In genomic region chr8:45874945-45875626, GRCm38 (mm10) we compare ENCODE assay signal across 8 mouse cellular contexts. TPM values are rescaled to one million over a fixed set of nuclear protein-coding genes. Genes with fewer than 3 reads are reported as not detected.
DNase-seq lines count a peak whose midpoint lies in the region; ATAC-seq and TF ChIP-seq lines count a peak whose summit lies in the region.

No protein-coding gene starts in this region.

- no peak overlapping the region for H3K4me3 ChIP-seq in liver, embryonic 11.5 days (ENCODE audit: low read depth, low read length)
- no peak overlapping the region for H3K4me3 ChIP-seq in forebrain, embryonic 10.5 days
- no peak overlapping the region for H3K4me3 ChIP-seq in heart, embryonic 11.5 days (ENCODE audit: low read depth, low read length)
- no peak overlapping the region for H3K4me3 ChIP-seq in midbrain, embryonic 16.5 days (ENCODE audit: low read depth, low read length)
- H3K4me3 ChIP-seq in testis, adult 2 months (ENCODE audit: control insufficient read depth, low read depth, low read length): no peak overlapping the region

- no peak for TF ChIP-seq POLR2A in testis, adult 2 months (IDR thresholded peaks at IDR 0.05; ENCODE audit: control insufficient read depth, low read depth, low read length)

- no peak overlapping the region for H3K27ac ChIP-seq in liver, embryonic 11.5 days (ENCODE audit: low read depth, low read length)
- H3K27ac ChIP-seq in forebrain, embryonic 10.5 days: peak overlapping the region; percentile 83
- H3K27ac ChIP-seq in heart, embryonic 11.5 days (ENCODE audit: low read depth, low read length): peak overlapping the region; percentile 54
- H3K27ac ChIP-seq in midbrain, embryonic 16.5 days (ENCODE audit: low read length): peak overlapping the region; percentile 25
- peak overlapping the region; percentile 43 for H3K27ac ChIP-seq in testis, adult 2 months (ENCODE audit: control insufficient read depth, insufficient read depth, low read depth, low read length)

- no peaks in the 10 kb centered on the region for H3K9me3 ChIP-seq in liver, embryonic 11.5 days (ENCODE audit: control insufficient read depth, low read length)
- peaks cover 3% of the 10 kb centered on the region; the same call in 1 of the 2 replicates for H3K9me3 ChIP-seq in forebrain, embryonic 10.5 days
- H3K9me3 ChIP-seq in heart, embryonic 11.5 days (replicated peaks; ENCODE audit: control insufficient read depth, low read length): 0 out of 2 replicates have a peak, but pooled peaks cover 2% of the 10 kb centered on the region
- H3K9me3 ChIP-seq in midbrain, embryonic 16.5 days (replicated peaks; ENCODE audit: control insufficient read depth, low read length, poor library complexity, severe bottlenecking): no peaks in the 10 kb centered on the region; the same call in 1 of the 2 replicates

- no peak for TF ChIP-seq CTCF in testis, adult 2 months (IDR thresholded peaks at IDR 0.05; ENCODE audit: control insufficient read depth, insufficient read depth, insufficient replicate concordance, low read depth, low read length)

- no peaks in the 10 kb centered on the region for H3K36me3 ChIP-seq in liver, embryonic 11.5 days (ENCODE audit: control insufficient read depth, insufficient read depth, low read length)
- no peaks in the 10 kb centered on the region for H3K36me3 ChIP-seq in forebrain, embryonic 10.5 days (replicated peaks)
- H3K36me3 ChIP-seq in heart, embryonic 11.5 days (ENCODE audit: control insufficient read depth, insufficient read depth, low read length): no peaks in the 10 kb centered on the region
- no peaks in the 10 kb centered on the region for H3K36me3 ChIP-seq in midbrain, embryonic 16.5 days (ENCODE audit: control insufficient read depth, insufficient read depth, low read length)
- no peaks in the 10 kb centered on the region for H3K36me3 ChIP-seq in testis, adult 2 months (ENCODE audit: control insufficient read depth, insufficient read depth, low read length)

- peak; percentile 39 for DNase-seq in liver
- DNase-seq in liver, embryonic 11.5 days (ENCODE audit: low spot score): no peak
- DNase-seq in forebrain, embryonic 10.5 days (ENCODE audit: extremely low spot score, low spot score): peak; percentile 54
- peak; percentile 87 for DNase-seq in kidney, adult 9 months
- peak; percentile 90 for DNase-seq in left cerebral cortex, postnatal 4 days

- ATAC-seq in liver, embryonic 11.5 days (replicated peaks; ENCODE audit: low FRiP score): no peak
- ATAC-seq in heart, embryonic 11.5 days (replicated peaks; ENCODE audit: insufficient number of reproducible peaks, low FRiP score, low TSS enrichment): 0 out of 2 replicates have a peak, but pooled peaks have one; percentile 39
- peak; percentile 91 for ATAC-seq in midbrain, embryonic 16.5 days

- no peaks in the 10 kb centered on the region for H3K4me1 ChIP-seq in liver, embryonic 11.5 days (replicated peaks; ENCODE audit: control insufficient read depth, insufficient read depth, low read length)
- peaks cover 26% of the 10 kb centered on the region for H3K4me1 ChIP-seq in forebrain, embryonic 10.5 days
- 0 out of 2 replicates have a peak, but pooled peaks cover 4% of the 10 kb centered on the region for H3K4me1 ChIP-seq in heart, embryonic 11.5 days (ENCODE audit: control insufficient read depth, insufficient read depth, low read length)
- peaks cover 6% of the 10 kb centered on the region for H3K4me1 ChIP-seq in midbrain, embryonic 16.5 days (ENCODE audit: control insufficient read depth, insufficient read depth, low read length)
- H3K4me1 ChIP-seq in testis, adult 2 months (ENCODE audit: control insufficient read depth, insufficient read depth, low read length): peaks cover 6% of the 10 kb centered on the region; the same call in 1 of the 2 replicates

- intact Hi-C loops in left cerebral cortex, postnatal 4 days (cut with DNase I): no loop called here

- H3K9ac ChIP-seq in liver, embryonic 11.5 days (ENCODE audit: low read depth, low read length): no peak overlapping the region
- no peak overlapping the region for H3K9ac ChIP-seq in heart, embryonic 11.5 days (ENCODE audit: low read depth, low read length)
- H3K9ac ChIP-seq in midbrain, embryonic 16.5 days (ENCODE audit: low read depth, low read length): no peak overlapping the region

- WGBS in liver, embryonic 11.5 days: 47% methylated on average over 10 of the region's 10 CpGs
- 28% methylated on average over 10 of the region's 10 CpGs for WGBS in forebrain, embryonic 10.5 days
- 54% methylated on average over 10 of the region's 10 CpGs for WGBS in heart, embryonic 11.5 days (ENCODE audit: insufficient replicate concordance)
- WGBS in midbrain, embryonic 16.5 days: 11% methylated on average over 10 of the region's 10 CpGs

- no peaks in the 10 kb centered on the region for H3K27me3 ChIP-seq in liver, embryonic 11.5 days (replicated peaks; ENCODE audit: control insufficient read depth, insufficient read depth, low read length)
- 0 out of 2 replicates have a peak, but pooled peaks cover 8% of the 10 kb centered on the region for H3K27me3 ChIP-seq in forebrain, embryonic 10.5 days (ENCODE audit: poor library complexity, severe bottlenecking)
- no peaks in the 10 kb centered on the region for H3K27me3 ChIP-seq in heart, embryonic 11.5 days (ENCODE audit: control insufficient read depth, insufficient read depth, low read length)
- H3K27me3 ChIP-seq in midbrain, embryonic 16.5 days (ENCODE audit: control insufficient read depth, insufficient read depth, low read depth, low read length): no peaks in the 10 kb centered on the region
- H3K27me3 ChIP-seq in testis, adult 2 months (ENCODE audit: control insufficient read depth, insufficient read depth, low read length): no peaks in the 10 kb centered on the region

- no peak overlapping the region for H3K4me2 ChIP-seq in liver, embryonic 11.5 days
- H3K4me2 ChIP-seq in heart, embryonic 11.5 days: no peak overlapping the region
- no peak overlapping the region for H3K4me2 ChIP-seq in midbrain, embryonic 16.5 days (ENCODE audit: low read length)

RNA-seq across cellular contexts. Expression of gene Pdlim3, which starts 10.2 kb away (rescaled TPM):
- 7.7 and 8.3 TPM in 2 replicates for polyA plus RNA-seq in liver, embryonic 11.5 days (2014; fragmentation: Nextera tagmentation; extraction: Ambion mirVana)
- 2.7 and 3.0 TPM in 2 replicates for polyA plus RNA-seq in forebrain, embryonic 10.5 days (2016; fragmentation: Nextera tagmentation; extraction: Ambion mirVana)
- 307 and 355 TPM in 2 replicates for polyA plus RNA-seq in heart, embryonic 11.5 days (2014; fragmentation: Nextera tagmentation; extraction: Ambion mirVana)
- total RNA-seq in left cerebral cortex, postnatal 4 days (2021): 1 to 10 TPM in 1 of 2 experiments, under 1 TPM in 1; 0.26 to 1.0 TPM
- polyA plus RNA-seq in midbrain, embryonic 16.5 days (2015; fragmentation: Nextera tagmentation; extraction: Ambion mirVana): 16.9 and 24.1 TPM in 2 replicates
- polyA plus RNA-seq in testis, adult 2 months (2012; rRNA removed): 5.9 and 13.2 TPM in 2 replicates

RNA-seq across cellular contexts. Expression of gene Ccdc110, which starts 59.3 kb away (rescaled TPM):
- polyA plus RNA-seq in liver, embryonic 11.5 days (2014; fragmentation: Nextera tagmentation; extraction: Ambion mirVana): not detected in 2 replicates
- polyA plus RNA-seq in forebrain, embryonic 10.5 days (2016; fragmentation: Nextera tagmentation; extraction: Ambion mirVana): 0.09 and 0.18 TPM in 2 replicates
- 0.07 and 0.31 TPM in 2 replicates for polyA plus RNA-seq in heart, embryonic 11.5 days (2014; fragmentation: Nextera tagmentation; extraction: Ambion mirVana)
- 1 to 10 TPM; 1.1 to 1.2 TPM for total RNA-seq in left cerebral cortex, postnatal 4 days (2021)
- 0.10 and 0.22 TPM in 2 replicates for polyA plus RNA-seq in midbrain, embryonic 16.5 days (2015; fragmentation: Nextera tagmentation; extraction: Ambion mirVana)
- 21.8 and 23.4 TPM in 2 replicates for polyA plus RNA-seq in testis, adult 2 months (2012; rRNA removed)

Comparison
In these comparisons a context has a peak if more than half of its experiments do, and no peak if none do; other contexts are left out.
1. RNA of gene Pdlim3, which starts 10.2 kb away (polyA plus RNA-seq): 307 to 355 TPM in heart, embryonic 11.5 days; 16.9 to 24.1 TPM in midbrain, embryonic 16.5 days, 7.7 to 8.3 TPM in liver, embryonic 11.5 days, 5.9 to 13.2 TPM in testis, adult 2 months and 2.7 to 3.0 TPM in forebrain, embryonic 10.5 days; every median in the first group is over 10 times any median in the second.
2. RNA of gene Ccdc110, which starts 59.3 kb away (polyA plus RNA-seq): 21.8 to 23.4 TPM in testis, adult 2 months; 0.10 to 0.22 TPM in midbrain, embryonic 16.5 days, 0.09 to 0.18 TPM in forebrain, embryonic 10.5 days, 0.07 to 0.31 TPM in heart, embryonic 11.5 days and not detected in liver, embryonic 11.5 days; every median in the first group is over 10 times any median in the second.